Mouse (Mus musculus): Measurements from ENCODE around the gene Zfp819. TPM values are rescaled to one million over a fixed set of nuclear protein-coding genes. Genes with fewer than 3 reads are reported as not detected.

The Zfp819 gene
- polyA plus RNA-seq, 1 experiment from 2014 or later: 0.54 TPM

DNA sequence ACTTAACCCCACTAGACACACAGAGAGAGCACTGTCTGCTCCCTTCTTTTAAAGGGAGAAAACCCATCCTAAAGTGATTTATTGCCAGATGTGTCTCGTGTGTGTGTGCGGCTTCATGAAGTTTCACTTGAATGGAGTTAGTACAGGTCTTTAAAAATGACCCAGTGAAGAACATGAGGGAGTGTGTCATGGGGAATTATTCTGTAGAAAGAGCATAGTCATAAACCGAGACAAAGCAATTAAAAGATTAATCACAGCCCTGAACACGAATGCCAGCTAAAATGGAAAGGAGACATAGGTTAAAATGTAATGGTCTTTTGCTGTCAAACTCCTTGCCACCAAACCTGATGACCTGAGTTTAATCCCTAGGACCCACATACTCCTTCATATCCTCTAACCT is 27.0 kb downstream of the Zfp819 start:
- WGBS: 77% methylated on average over 4 of the region's 4 CpGs
- no peak for ATAC-seq (ENCODE audit: low FRiP score, low TSS enrichment)
- H3K27me3 ChIP-seq (ENCODE audit: control insufficient read depth, insufficient read depth, low read length): no peaks in the 10 kb centered on the region
- H3K9me3 ChIP-seq (ENCODE audit: control insufficient read depth, low read length): no peaks in the 10 kb centered on the region
- no peaks in the 10 kb centered on the region for H3K4me1 ChIP-seq (ENCODE audit: control insufficient read depth, insufficient read depth, low read length)
- H3K4me2 ChIP-seq (ENCODE audit: low read length): no peak overlapping the region
- no peak for DNase-seq
- H3K36me3 ChIP-seq (ENCODE audit: control insufficient read depth, insufficient read depth, low read length): no peaks in the 10 kb centered on the region
- H3K4me3 ChIP-seq (replicated peaks; ENCODE audit: low read depth, low read length): no peak overlapping the region
- H3K9ac ChIP-seq (replicated peaks; ENCODE audit: low read length): no peak overlapping the region
- no peak overlapping the region for H3K27ac ChIP-seq (replicated peaks; ENCODE audit: low read depth, low read length)

- no peak within 1 kb of the TSS for H3K9ac ChIP-seq (replicated peaks; ENCODE audit: low read length)
- H3K36me3 ChIP-seq (ENCODE audit: control insufficient read depth, insufficient read depth, low read length): no peaks in the 10 kb centered on the region
- DNase-seq (no peak), ATAC-seq (ENCODE audit: low FRiP score, low TSS enrichment) (no peak)
- 80% methylated on average over 6 of the region's 6 CpGs for WGBS
- H3K4me2 ChIP-seq (ENCODE audit: low read length): no peak within 1 kb of the TSS
- H3K4me1 ChIP-seq (ENCODE audit: control insufficient read depth, insufficient read depth, low read length): no peaks in the 10 kb centered on the region
- no peak within 1 kb of the TSS for H3K27ac ChIP-seq (replicated peaks; ENCODE audit: low read depth, low read length)
- no peaks in the 10 kb centered on the region for H3K27me3 ChIP-seq (ENCODE audit: control insufficient read depth, insufficient read depth, low read length)
- H3K4me3 ChIP-seq (replicated peaks; ENCODE audit: low read depth, low read length): no peak within 1 kb of the TSS
- no peaks in the 10 kb centered on the region for H3K9me3 ChIP-seq (ENCODE audit: control insufficient read depth, low read length)
Measured at GRCm38 (mm10) chr7:43634500-43634899, 27.5 kb downstream of the Zfp819 start, which contains the start of gene Ceacam18. Ceacam18 (plus strand) TSS chr7:43634707.

DNA sequence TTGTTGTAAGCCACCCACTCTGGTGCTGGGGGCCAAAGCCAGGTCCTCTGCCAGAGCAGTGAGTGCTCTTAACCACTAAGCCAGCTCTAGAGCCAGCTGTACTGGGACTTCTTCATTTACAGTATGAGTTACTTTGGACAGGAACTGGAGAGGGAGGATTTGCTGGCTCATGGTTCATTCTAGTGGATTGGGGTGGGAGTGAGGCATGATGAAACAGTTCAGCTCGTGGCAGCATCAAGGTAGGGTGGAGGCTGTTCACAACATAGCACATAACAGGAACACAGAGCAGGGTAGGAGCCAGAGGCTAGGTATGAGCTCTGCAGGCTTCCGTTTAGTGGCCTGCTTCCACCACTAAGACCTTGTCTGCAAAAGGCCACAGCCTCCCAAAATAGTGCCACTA is 29.2 kb downstream of the Zfp819 start:
- DNase-seq: no peak
- Histone ChIP-seq H3K4me3 (replicated peaks; ENCODE audit: low read depth, low read length) (no peak overlapping the region), H3K27me3 (ENCODE audit: control insufficient read depth, insufficient read depth, low read length) (no peaks in the 10 kb centered on the region), H3K9ac (replicated peaks; ENCODE audit: low read length) (no peak overlapping the region), H3K9me3 (ENCODE audit: control insufficient read depth, low read length) (no peaks in the 10 kb centered on the region), H3K27ac (replicated peaks; ENCODE audit: low read depth, low read length) (no peak overlapping the region), H3K4me2 (ENCODE audit: low read length) (no peak overlapping the region), H3K36me3 (ENCODE audit: control insufficient read depth, insufficient read depth, low read length) (no peaks in the 10 kb centered on the region), H3K4me1 (ENCODE audit: control insufficient read depth, insufficient read depth, low read length) (no peaks in the 10 kb centered on the region)
- no peak for ATAC-seq (ENCODE audit: low FRiP score, low TSS enrichment)
- WGBS: 79% methylated on average over 2 of the region's 2 CpGs

DNA sequence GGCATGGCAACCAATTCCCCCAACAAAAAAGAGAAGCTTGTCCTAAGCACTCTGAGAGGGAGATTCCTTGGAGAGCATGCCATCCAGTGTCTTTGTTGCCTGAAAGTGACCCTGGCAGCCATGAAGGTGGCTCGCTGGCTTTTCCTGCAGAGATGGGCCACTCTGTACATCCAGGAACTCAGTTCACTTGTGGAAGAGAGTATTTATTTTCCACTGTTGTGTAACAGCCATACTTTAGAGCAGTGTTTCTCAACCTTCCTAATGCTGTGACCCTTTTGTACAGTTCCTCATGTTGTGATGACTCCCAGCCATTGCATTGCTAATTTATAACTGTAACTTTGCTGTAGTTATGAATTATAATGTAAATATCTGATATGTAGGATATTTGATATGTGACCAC is 30.1 kb downstream of the Zfp819 start:
- no peaks in the 10 kb centered on the region for H3K27me3 ChIP-seq (ENCODE audit: control insufficient read depth, insufficient read depth, low read length)
- no peak overlapping the region for H3K27ac ChIP-seq (replicated peaks; ENCODE audit: low read depth, low read length)
- 37% methylated on average over 1 of the region's 1 CpGs for WGBS
- H3K36me3 ChIP-seq (ENCODE audit: control insufficient read depth, insufficient read depth, low read length): no peaks in the 10 kb centered on the region
- no peak overlapping the region for H3K4me3 ChIP-seq (replicated peaks; ENCODE audit: low read depth, low read length)
- no peak overlapping the region for H3K4me2 ChIP-seq (ENCODE audit: low read length)
- no peaks in the 10 kb centered on the region for H3K4me1 ChIP-seq (ENCODE audit: control insufficient read depth, insufficient read depth, low read length)
- DNase-seq: no peak
- H3K9me3 ChIP-seq (ENCODE audit: control insufficient read depth, low read length): no peaks in the 10 kb centered on the region
- H3K9ac ChIP-seq (replicated peaks; ENCODE audit: low read length): no peak overlapping the region
- ATAC-seq (ENCODE audit: low FRiP score, low TSS enrichment): no peak

DNA sequence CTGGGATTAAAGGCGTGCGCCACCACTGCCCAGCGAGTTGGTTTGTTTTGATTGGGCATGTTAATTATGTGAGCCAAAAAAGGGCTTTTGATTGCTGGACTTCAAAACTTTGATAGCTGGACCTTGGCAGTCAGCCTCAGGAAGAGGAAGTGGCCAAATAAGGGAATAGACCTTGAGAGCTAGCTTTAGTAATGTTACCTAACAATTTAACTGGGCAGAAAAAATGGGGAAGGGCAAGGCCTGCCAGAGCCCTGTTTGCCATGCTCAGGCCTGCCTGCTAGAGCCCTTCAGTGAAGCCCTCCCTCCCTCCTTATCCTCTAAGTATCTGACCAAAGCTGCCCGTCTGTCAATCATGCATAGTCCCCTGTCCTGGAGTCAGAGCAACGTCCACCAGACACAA is 35.6 kb downstream of the Zfp819 start:
- no peaks in the 10 kb centered on the region for H3K4me1 ChIP-seq (ENCODE audit: control insufficient read depth, insufficient read depth, low read length)
- H3K36me3 ChIP-seq (ENCODE audit: control insufficient read depth, insufficient read depth, low read length): no peaks in the 10 kb centered on the region
- no peak for ATAC-seq (ENCODE audit: low FRiP score, low TSS enrichment)
- no peak overlapping the region for H3K27ac ChIP-seq (replicated peaks; ENCODE audit: low read depth, low read length)
- WGBS: 85% methylated on average over 5 of the region's 5 CpGs
- no peaks in the 10 kb centered on the region for H3K9me3 ChIP-seq (ENCODE audit: control insufficient read depth, low read length)
- no peak overlapping the region for H3K9ac ChIP-seq (replicated peaks; ENCODE audit: low read length)
- DNase-seq: no peak
- no peaks in the 10 kb centered on the region for H3K27me3 ChIP-seq (ENCODE audit: control insufficient read depth, insufficient read depth, low read length)
- H3K4me2 ChIP-seq (ENCODE audit: low read length): no peak overlapping the region
- H3K4me3 ChIP-seq (replicated peaks; ENCODE audit: low read depth, low read length): no peak overlapping the region

- DNase-seq: no peak
Measured at GRCm38 (mm10) chr7:43643046-43643652, 36.2 kb downstream of the Zfp819 start.

DNA sequence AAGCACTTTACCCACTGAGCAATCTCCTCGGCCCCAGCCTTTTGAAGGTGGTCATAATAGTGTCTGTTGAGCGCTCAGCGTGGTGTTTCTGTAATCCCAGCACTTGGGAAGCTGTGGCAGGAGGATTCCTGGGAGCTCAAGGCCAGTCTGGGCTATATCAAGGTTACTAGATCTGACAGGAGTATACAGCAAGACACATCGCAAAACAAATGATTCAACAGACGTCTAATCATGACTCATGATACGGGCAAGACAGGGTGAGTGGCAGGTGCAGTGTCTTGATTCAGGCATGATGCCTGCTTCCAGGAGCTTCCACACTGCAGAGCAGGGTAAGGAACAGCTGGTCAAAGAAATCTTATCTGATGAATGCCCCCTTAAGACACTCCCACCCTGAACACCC is 45.7 kb downstream of the Zfp819 start:
- Histone ChIP-seq H3K4me2 (ENCODE audit: low read length) (no peak overlapping the region), H3K4me3 (replicated peaks; ENCODE audit: low read depth, low read length) (no peak overlapping the region), H3K27me3 (ENCODE audit: control insufficient read depth, insufficient read depth, low read length) (no peaks in the 10 kb centered on the region), H3K27ac (replicated peaks; ENCODE audit: low read depth, low read length) (no peak overlapping the region), H3K9me3 (ENCODE audit: control insufficient read depth, low read length) (no peaks in the 10 kb centered on the region), H3K36me3 (ENCODE audit: control insufficient read depth, insufficient read depth, low read length) (no peaks in the 10 kb centered on the region), H3K4me1 (ENCODE audit: control insufficient read depth, insufficient read depth, low read length) (no peaks in the 10 kb centered on the region), H3K9ac (replicated peaks; ENCODE audit: low read length) (no peak overlapping the region)
- DNase-seq: no peak
- WGBS: 91% methylated on average over 6 of the region's 6 CpGs
- ATAC-seq (ENCODE audit: low FRiP score, low TSS enrichment): no peak

More at GRCm38 (mm10) chr7:43643046-43643652, 36.2 kb downstream of the Zfp819 start:
- Histone ChIP-seq H3K4me2 (ENCODE audit: low read length) (no peak overlapping the region), H3K9ac (replicated peaks; ENCODE audit: low read length) (no peak overlapping the region), H3K4me1 (ENCODE audit: control insufficient read depth, insufficient read depth, low read length) (no peaks in the 10 kb centered on the region), H3K4me3 (replicated peaks; ENCODE audit: low read depth, low read length) (no peak overlapping the region), H3K36me3 (ENCODE audit: control insufficient read depth, insufficient read depth, low read length) (no peaks in the 10 kb centered on the region), H3K9me3 (ENCODE audit: control insufficient read depth, low read length) (no peaks in the 10 kb centered on the region), H3K27ac (replicated peaks; ENCODE audit: low read depth, low read length) (no peak overlapping the region), H3K27me3 (ENCODE audit: control insufficient read depth, insufficient read depth, low read length) (no peaks in the 10 kb centered on the region)
- ATAC-seq (ENCODE audit: low FRiP score, low TSS enrichment): no peak
- 84% methylated on average over 17 of the region's 17 CpGs for WGBS

GRCm38 (mm10) chr7:43654519-43654918 is 47.5 kb downstream of the Zfp819 start:
- Histone ChIP-seq H3K4me2 (ENCODE audit: low read length) (no peak overlapping the region), H3K27me3 (ENCODE audit: control insufficient read depth, insufficient read depth, low read length) (no peaks in the 10 kb centered on the region), H3K36me3 (ENCODE audit: control insufficient read depth, insufficient read depth, low read length) (no peaks in the 10 kb centered on the region), H3K4me3 (replicated peaks; ENCODE audit: low read depth, low read length) (no peak overlapping the region), H3K9ac (replicated peaks; ENCODE audit: low read length) (no peak overlapping the region), H3K9me3 (ENCODE audit: control insufficient read depth, low read length) (no peaks in the 10 kb centered on the region), H3K27ac (replicated peaks; ENCODE audit: low read depth, low read length) (no peak overlapping the region), H3K4me1 (ENCODE audit: control insufficient read depth, insufficient read depth, low read length) (no peaks in the 10 kb centered on the region)
- 83% methylated on average over 3 of the region's 3 CpGs for WGBS
- no peak for DNase-seq
- no peak for ATAC-seq (ENCODE audit: low FRiP score, low TSS enrichment)

DNA sequence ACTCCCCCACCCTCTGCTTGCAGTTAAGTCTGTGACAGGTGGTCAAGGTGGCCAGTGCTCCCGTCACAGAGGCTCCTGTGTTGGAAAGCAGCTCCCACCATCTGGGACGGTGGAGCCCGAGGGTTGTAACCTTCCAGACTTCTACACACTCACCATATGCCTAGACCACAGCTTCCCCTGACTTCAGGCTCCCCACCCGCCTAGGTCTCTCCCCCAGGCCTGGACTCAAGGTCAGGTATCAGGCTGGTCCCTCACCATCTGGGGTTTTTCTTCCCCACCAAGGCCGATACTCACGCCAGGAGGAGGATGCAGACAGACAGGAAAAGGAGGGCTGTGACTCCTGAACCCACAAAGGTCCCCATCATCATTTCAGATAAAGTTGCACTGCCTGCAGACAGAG is 49.3 kb downstream of the Zfp819 start:
- Histone ChIP-seq H3K9me3 (ENCODE audit: control insufficient read depth, low read length) (no peaks in the 10 kb centered on the region), H3K27me3 (ENCODE audit: control insufficient read depth, insufficient read depth, low read length) (no peaks in the 10 kb centered on the region), H3K4me1 (ENCODE audit: control insufficient read depth, insufficient read depth, low read length) (no peaks in the 10 kb centered on the region), H3K36me3 (ENCODE audit: control insufficient read depth, insufficient read depth, low read length) (no peaks in the 10 kb centered on the region), H3K9ac (replicated peaks; ENCODE audit: low read length) (no peak overlapping the region), H3K4me3 (replicated peaks; ENCODE audit: low read depth, low read length) (no peak overlapping the region), H3K4me2 (ENCODE audit: low read length) (no peak overlapping the region), H3K27ac (replicated peaks; ENCODE audit: low read depth, low read length) (no peak overlapping the region)
- ATAC-seq (ENCODE audit: low FRiP score, low TSS enrichment) (no peak), DNase-seq (no peak)
- WGBS: 76% methylated on average over 6 of the region's 6 CpGs

Data from midbrain, embryonic 14.5 days (tissue).